Mouse (Mus musculus) lung, embryonic 16.5 days (tissue): ENCODE results near the gene Hist2h3b. TPM values are rescaled to one million over a fixed set of nuclear protein-coding genes. Genes with fewer than 3 reads are reported as not detected.
"Not testable (repeated sequence)": the region's sequence is repeated elsewhere in the genome, so short reads cannot be mapped to it uniquely, and the experiment has no call there.

Source experiments
- ATAC-seq: fragments of 200-750 bp; cut with Nextera tagmentation; 2 replicates; pipeline ENCODE4 v1.8.0; 2017; ENCODE audit warnings: low read depth, mild to moderate bottlenecking, moderate library complexity
- H3K27ac ChIP-seq: fragments of 300-500 bp; sonication (generic); 2 replicates; pipeline ENCODE4 v1.5.1; 2014; ENCODE audit warnings: mild to moderate bottlenecking, control low read depth, low read length
- H3K27me3 ChIP-seq: fragments of 300-500 bp; sonication (generic); 2 replicates; pipeline ENCODE4 v1.6.1; 2014; ENCODE audit warnings: low read depth, low read length, mixed read lengths; ENCODE audit not compliant: control insufficient read depth, insufficient read depth
- H3K36me3 ChIP-seq: fragments of 300-500 bp; sonication (generic); 2 replicates; pipeline ENCODE4 v1.6.1; 2014; ENCODE audit warnings: low read length; ENCODE audit not compliant: control insufficient read depth, insufficient read depth
- H3K4me1 ChIP-seq: fragments of 300-500 bp; sonication (generic); replicated peaks from 2 replicates; pipeline ENCODE4 v1.6.1; 2014; ENCODE audit warnings: low read length, mixed read lengths; ENCODE audit not compliant: control insufficient read depth, insufficient read depth
- H3K4me2 ChIP-seq: fragments of 300-500 bp; sonication (generic); 2 replicates; pipeline ENCODE4 v1.6.1; 2014; ENCODE audit warnings: low read depth, low read length, control low read depth
- H3K4me3 ChIP-seq: fragments of 300-500 bp; sonication (generic); 2 replicates; pipeline ENCODE4 v1.5.1; 2014; ENCODE audit warnings: mild to moderate bottlenecking, low read length, control low read depth
- H3K9ac ChIP-seq: fragments of 300-500 bp; sonication (generic); 2 replicates; pipeline ENCODE4 v1.6.1; 2014; ENCODE audit warnings: low read length, control low read depth
- H3K9me3 ChIP-seq: fragments of 300-500 bp; sonication (generic); 2 replicates; pipeline ENCODE4 v1.6.1; 2016; ENCODE audit warnings: low read length; ENCODE audit not compliant: control insufficient read depth
- WGBS: fragments of 180-500 bp; shearing (Covaris S2); extraction: QIAGEN DNeasy Blood & Tissue Kit; methylation state at CpG from one replicate; pipeline ENCODE4 v1.1.7; 2014; 5-methylcytosine and 5-hydroxymethylcytosine counted together
- polyA plus RNA-seq: library from polyadenylated mRNA; unstranded; fragments of >200 nt; fragmentation: Nextera tagmentation; extraction: Ambion mirVana; gene quantifications from 2 replicates; pipeline ENCODE4 v1.2.1, GENCODE M21; 2015

Hist2h3b gene
- polyA plus RNA-seq, 1 experiment from 2014 or later = 55.7 TPM

DNA sequence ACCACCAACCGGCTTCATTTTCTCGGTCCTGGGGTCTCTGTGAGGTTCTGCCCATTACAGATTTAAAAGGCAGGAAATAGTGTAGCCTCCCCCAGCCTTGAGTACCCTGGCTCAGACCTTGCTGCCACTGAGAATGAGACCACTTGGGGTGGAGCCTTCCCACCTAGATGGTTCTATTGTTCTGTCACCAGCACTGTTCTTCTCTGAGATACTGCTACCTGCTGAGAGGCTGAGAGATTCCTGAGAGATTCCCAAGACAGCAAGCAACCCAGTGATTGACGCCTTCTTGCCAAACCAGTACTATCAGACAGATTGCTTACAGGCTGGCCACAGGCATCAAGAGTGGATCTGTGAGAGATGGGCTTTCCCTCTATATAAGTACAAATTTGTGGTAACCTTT, 20.7 kb downstream of the Hist2h3b start:
- no peak for ATAC-seq
- no peak overlapping the region for H3K4me3 ChIP-seq
- no peaks in the 10 kb centered on the region for H3K9me3 ChIP-seq
- 60% methylated on average over 3 of the region's 3 CpGs for WGBS
- H3K9ac ChIP-seq = no peak overlapping the region
- peaks cover 2% of the 10 kb centered on the region for H3K27me3 ChIP-seq
- H3K27ac ChIP-seq = no peak overlapping the region
- no peak overlapping the region for H3K4me2 ChIP-seq
- H3K4me1 ChIP-seq = no peaks in the 10 kb centered on the region
- no peaks in the 10 kb centered on the region for H3K36me3 ChIP-seq

DNA sequence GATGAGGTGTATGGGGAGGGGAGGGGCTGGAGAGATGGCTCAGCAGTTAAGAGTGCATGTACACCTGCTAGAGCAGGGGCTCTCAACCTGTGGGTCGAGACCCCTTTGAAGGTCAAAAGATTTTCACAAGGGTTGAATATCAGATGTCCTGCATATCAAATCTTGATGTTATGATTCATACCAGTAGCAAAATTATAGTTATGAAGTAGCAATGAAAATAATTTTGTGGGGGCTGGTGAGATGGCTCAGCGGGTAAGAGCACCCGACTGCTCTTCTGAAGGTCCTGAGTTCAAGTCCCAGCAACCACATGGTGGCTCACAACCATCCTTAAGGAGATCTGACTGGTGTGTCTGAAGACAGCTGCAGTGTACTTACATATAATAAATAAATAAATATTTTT, 22.3 kb downstream of the Hist2h3b start:
- not testable (repeated sequence) for ATAC-seq, H3K27me3 ChIP-seq, H3K4me1 ChIP-seq, H3K4me2 ChIP-seq, H3K9ac ChIP-seq, H3K9me3 ChIP-seq, H3K36me3 ChIP-seq, H3K27ac ChIP-seq, H3K4me3 ChIP-seq
- 89% methylated on average over 3 of the region's 3 CpGs for WGBS

DNA sequence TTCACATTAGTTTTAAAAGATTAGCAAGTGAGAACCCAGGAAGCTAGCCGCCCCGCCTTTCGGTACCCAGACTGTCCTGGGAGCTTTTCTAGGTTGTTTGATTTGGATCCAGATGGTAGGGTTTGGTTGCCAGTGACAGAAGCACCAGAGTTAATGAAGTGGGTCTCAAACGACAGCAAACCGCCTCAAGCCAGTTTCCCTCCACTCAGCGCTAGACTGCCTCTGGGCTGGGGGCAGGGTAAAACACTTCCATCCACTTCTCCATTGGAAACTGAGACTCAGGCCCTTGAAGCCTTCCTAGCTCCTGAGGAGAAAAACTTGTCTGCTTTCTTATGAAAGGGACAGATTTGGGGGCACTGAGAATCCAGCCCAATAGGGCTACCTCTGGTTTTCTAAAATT, 24.2 kb downstream of the Hist2h3b start:
- 48% methylated on average over 6 of the region's 6 CpGs for WGBS
- Histone ChIP-seq H3K9me3 (no peaks in the 10 kb centered on the region), H3K9ac (no peak overlapping the region), H3K27ac (no peak overlapping the region), H3K4me2 (no peak overlapping the region), H3K27me3 (no peaks in the 10 kb centered on the region), H3K4me3 (no peak overlapping the region), H3K4me1 (no peaks in the 10 kb centered on the region), H3K36me3 (no peaks in the 10 kb centered on the region)
- ATAC-seq = no peak

DNA sequence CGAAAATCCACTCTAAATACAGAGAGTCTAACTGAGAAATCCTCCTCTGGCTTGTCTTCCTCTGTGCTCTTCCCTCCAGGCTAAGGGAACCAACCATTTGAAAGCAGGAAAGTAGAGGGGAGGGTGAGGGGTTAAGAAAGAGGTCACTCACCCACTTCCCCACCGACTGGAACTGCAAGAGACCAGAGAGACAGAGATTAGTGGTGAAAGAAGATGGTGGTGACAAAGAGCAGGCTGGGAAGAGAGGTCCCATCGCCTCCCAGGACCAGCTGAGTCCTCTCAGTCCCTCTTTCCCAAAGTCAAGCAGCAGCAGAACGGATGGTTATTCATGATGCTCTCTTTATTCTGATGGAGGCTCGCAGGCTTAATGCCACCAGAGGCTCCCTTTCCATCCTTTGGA, 24.9 kb downstream of the Hist2h3b start:
- H3K9ac ChIP-seq = no peak overlapping the region
- H3K4me2 ChIP-seq = no peak overlapping the region
- H3K4me1 ChIP-seq = no peaks in the 10 kb centered on the region
- no peaks in the 10 kb centered on the region for H3K36me3 ChIP-seq
- no peaks in the 10 kb centered on the region for H3K9me3 ChIP-seq
- no peak overlapping the region for H3K27ac ChIP-seq
- 45% methylated on average over 5 of the region's 5 CpGs for WGBS
- no peaks in the 10 kb centered on the region for H3K27me3 ChIP-seq
- ATAC-seq = no peak
- H3K4me3 ChIP-seq = no peak overlapping the region

DNA sequence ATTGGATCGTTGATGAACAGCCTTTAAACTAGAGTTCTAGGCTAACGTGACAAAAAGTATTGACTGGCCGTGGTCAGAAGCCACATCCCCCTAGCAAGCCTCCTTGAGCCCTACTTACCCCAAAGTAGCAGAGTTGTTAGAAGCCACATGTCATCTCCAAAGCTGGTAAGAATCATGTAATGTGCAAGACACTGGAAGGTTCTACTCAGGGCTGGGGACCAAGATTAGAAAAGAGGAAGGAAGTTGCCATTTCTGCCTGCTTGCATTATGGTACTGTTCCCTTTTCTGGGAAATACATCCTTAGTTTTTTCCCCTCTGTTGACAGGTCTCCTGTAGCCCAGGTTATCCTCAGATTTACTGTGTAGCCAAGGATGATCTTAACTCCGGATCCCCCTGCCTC, 25.3 kb downstream of the Hist2h3b start, which contains the start of gene Fcgr1:
TSS of gene Fcgr1 (minus strand) at position 183 of the 400 bp plus-strand sequence.
- Histone ChIP-seq H3K4me1 (no peaks in the 10 kb centered on the region), H3K4me2 (no peak within 1 kb of the TSS), H3K27ac (no peak within 1 kb of the TSS), H3K36me3 (no peaks in the 10 kb centered on the region), H3K27me3 (no peaks in the 10 kb centered on the region), H3K9me3 (no peaks in the 10 kb centered on the region), H3K4me3 (no peak within 1 kb of the TSS), H3K9ac (no peak within 1 kb of the TSS)
- WGBS = 73% methylated on average over 4 of the region's 4 CpGs
- ATAC-seq = no peak

DNA sequence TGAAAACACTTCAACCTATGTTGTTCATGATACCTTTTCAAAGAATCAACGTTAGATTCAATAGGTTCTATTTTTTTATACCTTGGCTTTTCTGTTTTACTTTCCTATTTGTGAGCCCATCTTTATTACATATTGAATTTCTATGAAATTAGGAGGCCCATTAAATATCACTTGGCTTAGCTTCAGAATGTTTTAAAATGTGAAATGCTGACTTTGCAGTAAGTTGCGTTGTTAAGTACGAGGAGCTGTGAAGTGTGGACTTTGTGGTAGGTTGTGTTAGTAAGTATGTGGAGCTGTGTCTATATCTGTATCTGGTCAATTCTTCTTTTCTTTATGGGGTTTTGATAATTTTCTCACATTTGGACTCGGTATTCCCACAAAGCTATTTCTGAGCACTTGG, 29.9 kb downstream of the Hist2h3b start:
- Histone ChIP-seq H3K4me1 (no peaks in the 10 kb centered on the region), H3K4me3 (no peak overlapping the region), H3K9me3 (no peaks in the 10 kb centered on the region), H3K27ac (no peak overlapping the region), H3K4me2 (no peak overlapping the region), H3K9ac (no peak overlapping the region), H3K27me3 (no peaks in the 10 kb centered on the region), H3K36me3 (no peaks in the 10 kb centered on the region)
- WGBS = 78% methylated on average over 4 of the region's 4 CpGs
- no peak for ATAC-seq

DNA sequence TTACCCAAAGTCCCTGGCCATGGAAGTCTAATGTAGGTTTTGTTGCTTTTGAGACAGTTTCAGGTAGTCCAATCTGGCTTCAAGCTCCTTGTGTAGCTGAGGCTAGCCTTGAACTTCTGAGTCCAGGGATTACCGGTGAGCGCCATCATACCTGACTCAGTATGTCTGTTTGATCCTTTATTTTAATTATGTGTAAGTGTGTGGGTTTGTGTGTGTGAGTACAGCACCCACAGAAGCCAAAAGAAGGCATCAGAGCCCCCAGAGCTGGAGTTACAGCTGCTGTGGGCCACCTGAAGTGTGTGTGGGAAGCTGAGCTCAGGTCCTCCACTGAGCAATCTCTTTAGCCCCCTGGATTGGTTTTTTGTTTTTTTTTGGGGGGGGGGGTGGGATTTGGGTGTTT, 31.1 kb downstream of the Hist2h3b start:
- H3K4me1 ChIP-seq = no peaks in the 10 kb centered on the region
- no peak overlapping the region for H3K27ac ChIP-seq
- ATAC-seq = no peak
- no peaks in the 10 kb centered on the region for H3K9me3 ChIP-seq
- no peak overlapping the region for H3K9ac ChIP-seq
- no peak overlapping the region for H3K4me3 ChIP-seq
- no peaks in the 10 kb centered on the region for H3K27me3 ChIP-seq
- WGBS = 90% methylated on average over 2 of the region's 2 CpGs
- H3K4me2 ChIP-seq = no peak overlapping the region
- H3K36me3 ChIP-seq = no peaks in the 10 kb centered on the region

DNA sequence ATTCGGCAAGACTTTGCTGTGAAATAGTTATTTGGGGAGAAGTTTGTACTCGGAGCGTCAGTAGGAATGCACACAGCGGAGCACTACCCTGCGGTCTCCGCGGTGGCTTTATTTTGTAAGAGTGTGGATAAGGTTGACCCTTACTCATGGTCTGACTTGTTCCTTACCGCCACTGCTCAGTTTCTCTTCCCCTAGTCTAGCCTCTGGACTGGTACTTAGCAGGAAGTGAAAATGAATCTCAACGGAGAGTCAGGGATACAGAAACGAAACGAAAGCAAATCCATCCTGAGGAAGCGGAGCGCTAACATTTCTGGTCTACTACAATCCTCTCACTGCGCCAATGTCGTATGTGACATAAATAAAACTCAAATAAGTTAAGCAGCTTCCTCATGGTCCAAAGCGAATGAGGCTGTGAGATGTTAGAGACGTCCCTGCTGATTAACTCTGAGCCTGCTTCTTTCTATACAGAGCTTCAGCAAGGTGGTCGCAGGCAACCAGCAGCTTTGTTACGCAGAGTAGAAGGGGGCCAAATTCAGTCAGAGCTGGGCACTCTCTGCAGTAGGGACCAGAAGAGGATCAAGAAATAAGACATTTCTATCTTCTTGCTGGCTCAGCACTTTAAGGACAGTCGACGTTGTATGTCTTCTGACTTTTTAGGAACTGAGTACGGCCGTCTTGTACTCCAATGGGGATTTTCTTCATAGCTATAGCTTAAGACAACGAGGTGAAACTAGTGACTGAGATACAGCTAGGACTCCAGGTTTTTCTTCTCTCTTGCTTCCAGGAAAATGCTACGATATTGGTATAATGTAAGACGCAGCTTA, 32.5 kb downstream of the Hist2h3b start:
- peak overlapping the region; percentile 41 for H3K4me3 ChIP-seq
- no peak overlapping the region for H3K27ac ChIP-seq
- H3K9ac ChIP-seq = peak overlapping the region; percentile 35
- no peaks in the 10 kb centered on the region for H3K9me3 ChIP-seq
- no peaks in the 10 kb centered on the region for H3K4me1 ChIP-seq
- ATAC-seq = no peak
- peak overlapping the region; percentile 48 for H3K4me2 ChIP-seq
- 58% methylated on average over 26 of the region's 26 CpGs for WGBS
- H3K36me3 ChIP-seq = no peaks in the 10 kb centered on the region
- H3K27me3 ChIP-seq = no peaks in the 10 kb centered on the region; the same call in 1 of the 2 replicates

DNA sequence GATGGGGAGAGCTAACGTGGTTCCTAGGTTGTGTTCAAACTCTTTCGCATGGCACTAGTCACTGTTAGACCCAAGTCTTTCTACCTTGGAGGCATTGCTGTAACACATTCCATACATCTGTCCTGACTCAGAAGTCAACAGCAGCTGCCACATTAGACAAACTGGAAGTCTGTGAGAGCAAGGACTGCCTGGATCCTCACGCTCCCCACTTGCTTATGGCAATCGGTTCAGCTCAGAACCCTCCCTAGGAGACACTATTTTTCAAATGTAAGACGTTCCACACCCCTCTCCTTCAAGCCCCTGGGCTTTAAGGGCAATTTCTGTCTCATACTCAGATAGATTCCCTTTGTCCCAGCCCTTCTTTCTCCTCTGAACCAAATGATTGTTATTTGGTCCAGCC, 33.6 kb downstream of the Hist2h3b start:
- WGBS = 88% methylated on average over 5 of the region's 5 CpGs
- H3K4me1 ChIP-seq = no peaks in the 10 kb centered on the region

More for the DNA sequence above, 33.6 kb downstream of the Hist2h3b start:
- Histone ChIP-seq H3K4me3 (no peak overlapping the region), H3K27ac (no peak overlapping the region), H3K9ac (no peak overlapping the region), H3K9me3 (no peaks in the 10 kb centered on the region), H3K36me3 (no peaks in the 10 kb centered on the region), H3K4me2 (no peak overlapping the region), H3K27me3 (no peaks in the 10 kb centered on the region; the same call in 1 of the 2 replicates)
- ATAC-seq = no peak
